Mouse (Mus musculus): ENCODE results near the gene Rnls. TPM values are rescaled to one million over a fixed set of nuclear protein-coding genes. Genes with fewer than 3 reads are reported as not detected.

Gene Rnls
- polyA plus RNA-seq, 1 experiment: 2.2 TPM

- Histone ChIP-seq H3K4me3 (ENCODE audit: insufficient read depth, low read depth, low read length) (no peak overlapping the region), H3K4me1 (ENCODE audit: control insufficient read depth, insufficient read depth, low read length) (no peaks in the 10 kb centered on the region), H3K36me3 (ENCODE audit: control insufficient read depth, insufficient read depth, low read length) (no peaks in the 10 kb centered on the region), H3K27ac (ENCODE audit: insufficient read depth, low read depth, low read length) (no peak overlapping the region), H3K27me3 (replicated peaks; ENCODE audit: control insufficient read depth, insufficient read depth, low read length) (no peaks in the 10 kb centered on the region)
- WGBS: 60% methylated on average over 3 of the region's 3 CpGs
- TF ChIP-seq POLR2A (IDR thresholded peaks at IDR 0.05; ENCODE audit: low read depth, low read length): no peak
- TF ChIP-seq CTCF (conservative IDR thresholded peaks at IDR 0.05; ENCODE audit: insufficient read depth, insufficient read length, low read depth, low read length): no peak
- DNase-seq: no peak
These were observed 127.7 kb downstream of the Rnls start for GRCm38 (mm10) chr19:33264224-33264993.

GRCm38 (mm10) chr19:33262421-33262820 is 129.7 kb downstream of the Rnls start:
- 84% methylated on average over 2 of the region's 2 CpGs for WGBS
- H3K36me3 ChIP-seq (ENCODE audit: control insufficient read depth, insufficient read depth, low read length): no peaks in the 10 kb centered on the region
- TF ChIP-seq POLR2A (IDR thresholded peaks at IDR 0.05; ENCODE audit: low read depth, low read length) (no peak), CTCF (conservative IDR thresholded peaks at IDR 0.05; ENCODE audit: insufficient read depth, insufficient read length, low read depth, low read length) (no peak)

GRCm38 (mm10) chr19:33259164-33259563 is 132.9 kb downstream of the Rnls start:
- 93% methylated on average over 1 of the region's 1 CpGs for WGBS

More at GRCm38 (mm10) chr19:33262421-33262820, 129.7 kb downstream of the Rnls start:
- DNase-seq: no peak
- no peak overlapping the region for H3K4me3 ChIP-seq (ENCODE audit: insufficient read depth, low read depth, low read length)
- no peaks in the 10 kb centered on the region for H3K27me3 ChIP-seq (replicated peaks; ENCODE audit: control insufficient read depth, insufficient read depth, low read length)
- H3K4me1 ChIP-seq (ENCODE audit: control insufficient read depth, insufficient read depth, low read length): no peaks in the 10 kb centered on the region
- H3K27ac ChIP-seq (ENCODE audit: insufficient read depth, low read depth, low read length): no peak overlapping the region

GRCm38 (mm10) chr19:33253893-33254292 is 138.2 kb downstream of the Rnls start:
- H3K36me3 ChIP-seq (ENCODE audit: control insufficient read depth, insufficient read depth, low read length): no peaks in the 10 kb centered on the region
- H3K27ac ChIP-seq (ENCODE audit: insufficient read depth, low read depth, low read length): no peak overlapping the region
- no peaks in the 10 kb centered on the region for H3K4me1 ChIP-seq (ENCODE audit: control insufficient read depth, insufficient read depth, low read length)
- TF ChIP-seq POLR2A (IDR thresholded peaks at IDR 0.05; ENCODE audit: low read depth, low read length) (no peak), CTCF (conservative IDR thresholded peaks at IDR 0.05; ENCODE audit: insufficient read depth, insufficient read length, low read depth, low read length) (no peak)
- no peaks in the 10 kb centered on the region for H3K27me3 ChIP-seq (replicated peaks; ENCODE audit: control insufficient read depth, insufficient read depth, low read length)
- 55% methylated on average over 5 of the region's 5 CpGs for WGBS
- no peak overlapping the region for H3K4me3 ChIP-seq (ENCODE audit: insufficient read depth, low read depth, low read length)
- DNase-seq: no peak

More at GRCm38 (mm10) chr19:33259164-33259563, 132.9 kb downstream of the Rnls start:
- no peak overlapping the region for H3K4me3 ChIP-seq (ENCODE audit: insufficient read depth, low read depth, low read length)
- DNase-seq: no peak
- TF ChIP-seq CTCF (conservative IDR thresholded peaks at IDR 0.05; ENCODE audit: insufficient read depth, insufficient read length, low read depth, low read length) (no peak), POLR2A (IDR thresholded peaks at IDR 0.05; ENCODE audit: low read depth, low read length) (no peak)
- no peaks in the 10 kb centered on the region for H3K27me3 ChIP-seq (replicated peaks; ENCODE audit: control insufficient read depth, insufficient read depth, low read length)
- no peaks in the 10 kb centered on the region for H3K4me1 ChIP-seq (ENCODE audit: control insufficient read depth, insufficient read depth, low read length)
- H3K27ac ChIP-seq (ENCODE audit: insufficient read depth, low read depth, low read length): no peak overlapping the region
- H3K36me3 ChIP-seq (ENCODE audit: control insufficient read depth, insufficient read depth, low read length): no peaks in the 10 kb centered on the region

- TF ChIP-seq CTCF (conservative IDR thresholded peaks at IDR 0.05; ENCODE audit: insufficient read depth, insufficient read length, low read depth, low read length): no peak
- no peak for TF ChIP-seq POLR2A (IDR thresholded peaks at IDR 0.05; ENCODE audit: low read depth, low read length)
- Histone ChIP-seq H3K27me3 (replicated peaks; ENCODE audit: control insufficient read depth, insufficient read depth, low read length) (no peaks in the 10 kb centered on the region), H3K4me1 (ENCODE audit: control insufficient read depth, insufficient read depth, low read length) (no peaks in the 10 kb centered on the region), H3K27ac (ENCODE audit: insufficient read depth, low read depth, low read length) (no peak overlapping the region), H3K4me3 (ENCODE audit: insufficient read depth, low read depth, low read length) (no peak overlapping the region), H3K36me3 (ENCODE audit: control insufficient read depth, insufficient read depth, low read length) (no peaks in the 10 kb centered on the region)
- DNase-seq: no peak
- WGBS: 89% methylated on average over 5 of the region's 5 CpGs
These were observed 139.9 kb downstream of the Rnls start for GRCm38 (mm10) chr19:33252226-33252625.

GRCm38 (mm10) chr19:33244196-33244595 is 147.9 kb downstream of the Rnls start:
- Histone ChIP-seq H3K27me3 (replicated peaks; ENCODE audit: control insufficient read depth, insufficient read depth, low read length) (no peaks in the 10 kb centered on the region), H3K36me3 (ENCODE audit: control insufficient read depth, insufficient read depth, low read length) (no peaks in the 10 kb centered on the region), H3K4me3 (ENCODE audit: insufficient read depth, low read depth, low read length) (no peak overlapping the region), H3K27ac (ENCODE audit: insufficient read depth, low read depth, low read length) (no peak overlapping the region), H3K4me1 (ENCODE audit: control insufficient read depth, insufficient read depth, low read length) (no peaks in the 10 kb centered on the region)
- no peak for TF ChIP-seq POLR2A (IDR thresholded peaks at IDR 0.05; ENCODE audit: low read depth, low read length)
- DNase-seq: no peak
- WGBS: 92% methylated on average over 2 of the region's 2 CpGs

GRCm38 (mm10) chr19:33240386-33240785 is 151.7 kb downstream of the Rnls start:
- Histone ChIP-seq H3K36me3 (ENCODE audit: control insufficient read depth, insufficient read depth, low read length) (no peaks in the 10 kb centered on the region), H3K4me1 (ENCODE audit: control insufficient read depth, insufficient read depth, low read length) (no peaks in the 10 kb centered on the region), H3K27ac (ENCODE audit: insufficient read depth, low read depth, low read length) (no peak overlapping the region), H3K27me3 (replicated peaks; ENCODE audit: control insufficient read depth, insufficient read depth, low read length) (no peaks in the 10 kb centered on the region), H3K4me3 (ENCODE audit: insufficient read depth, low read depth, low read length) (no peak overlapping the region)
- no peak for TF ChIP-seq CTCF (conservative IDR thresholded peaks at IDR 0.05; ENCODE audit: insufficient read depth, insufficient read length, low read depth, low read length)
- no peak for TF ChIP-seq POLR2A (IDR thresholded peaks at IDR 0.05; ENCODE audit: low read depth, low read length)
- WGBS: 88% methylated on average over 2 of the region's 2 CpGs
- DNase-seq: no peak

Measured in kidney, adult 2 months (tissue).